Mouse (Mus musculus) lung, adult 2 months (tissue): ENCODE data around the gene Cdh12. TPM values are rescaled to one million over a fixed set of nuclear protein-coding genes. Genes with fewer than 3 reads are reported as not detected.
"Not testable (repeated sequence)": the region's sequence is repeated elsewhere in the genome, so short reads cannot be mapped to it uniquely, and the experiment has no call there.

Experiments used
- DNase-seq: peaks from one replicate; pipeline ENCODE4 v3.0.0; 2022
- H3K4me1 ChIP-seq: fragments of 200-500 bp; 2 replicates; pipeline ENCODE4 v1.6.1; 2011; ENCODE audit warnings: low read length; ENCODE audit not compliant: control insufficient read depth, insufficient read depth
- H3K4me3 ChIP-seq: fragments of 200-500 bp; replicated peaks from 2 replicates; pipeline ENCODE3; 2011; ENCODE audit warnings: low read depth, mild to moderate bottlenecking, control low read depth, low read length; ENCODE audit errors: extremely low read depth
- CTCF ChIP-seq: fragments of 200-500 bp; IDR thresholded peaks from 2 replicates; pipeline ENCODE4 v1.5.1; 2011; ENCODE audit warnings: mild to moderate bottlenecking, low read length, control low read depth; ENCODE audit not compliant: insufficient read depth
- POLR2A ChIP-seq: fragments of 200-500 bp; IDR thresholded peaks from 2 replicates; pipeline ENCODE4 v1.6.1; 2011; ENCODE audit warnings: low read depth, mild to moderate bottlenecking, control low read depth, low read length, borderline replicate concordance; ENCODE audit errors: extremely low read depth
- WGBS: fragments of 180-500 bp; shearing (Covaris S2); methylation state at CpG from one replicate; pipeline ENCODE4 v1.1.7; 2018; 5-methylcytosine and 5-hydroxymethylcytosine counted together
- polyA plus RNA-seq: library from polyadenylated mRNA; depleted of rRNA; stranded (reverse); fragments of >200 nt; gene quantifications from 2 replicates; pipeline ENCODE4 v1.2.3, GENCODE M21; 2012

The Cdh12 gene
- polyA plus RNA-seq, 1 experiment = not detected

- no peak for DNase-seq
- WGBS = 71% methylated on average over 5 of the region's 5 CpGs
- Histone ChIP-seq H3K4me3 (no peak overlapping the region), H3K4me1 (no peaks in the 10 kb centered on the region)
- TF ChIP-seq CTCF = no peak
These were observed 142.5 kb downstream of the Cdh12 start for GRCm38 (mm10) chr15:20591599-20591998.

DNA sequence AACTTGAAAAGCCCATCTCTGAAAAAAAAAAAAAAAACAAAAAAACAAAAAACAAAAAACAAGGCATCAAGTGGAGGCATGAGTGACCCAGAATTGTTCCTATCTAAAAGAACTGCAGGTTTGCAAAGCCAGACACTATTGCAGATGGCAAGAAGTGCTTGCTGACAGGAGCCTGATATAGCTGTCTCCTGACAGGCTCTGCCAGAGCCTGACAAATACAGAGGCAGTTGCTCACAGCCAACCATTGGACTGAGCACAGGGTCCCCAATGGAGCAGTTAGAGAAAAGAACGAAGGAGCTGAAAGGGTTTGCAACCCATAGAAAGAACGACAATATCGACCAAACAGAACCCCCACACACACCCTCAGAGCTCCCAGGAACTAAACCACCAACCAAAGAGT is 156.7 kb downstream of the Cdh12 start:
- WGBS = 68% methylated on average over 3 of the region's 3 CpGs
- not testable (repeated sequence) for H3K4me1 ChIP-seq, DNase-seq, H3K4me3 ChIP-seq

DNA sequence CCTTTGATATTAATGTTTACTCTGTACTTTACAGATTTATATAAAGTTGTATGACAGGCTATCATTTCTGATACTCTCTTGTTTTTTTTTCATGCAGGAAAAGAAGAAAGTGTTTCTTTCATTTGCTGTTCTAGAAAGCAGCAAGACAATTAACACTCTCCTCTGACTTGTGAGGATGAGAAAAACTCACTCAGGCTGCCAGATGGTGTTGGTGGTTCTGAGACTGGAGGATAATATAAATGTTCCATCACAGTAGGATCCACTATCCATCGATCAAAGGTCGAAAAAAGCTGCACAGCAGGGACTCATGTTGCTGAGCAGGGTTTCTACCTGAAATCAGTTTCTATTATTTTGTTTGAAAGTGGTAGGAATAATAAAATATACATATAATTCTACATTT is 185.5 kb downstream of the Cdh12 start:
- Histone ChIP-seq H3K4me1 (no peaks in the 10 kb centered on the region), H3K4me3 (no peak overlapping the region)
- 60% methylated on average over 2 of the region's 2 CpGs for WGBS
- DNase-seq = no peak
- TF ChIP-seq POLR2A (no peak), CTCF (no peak)

DNA sequence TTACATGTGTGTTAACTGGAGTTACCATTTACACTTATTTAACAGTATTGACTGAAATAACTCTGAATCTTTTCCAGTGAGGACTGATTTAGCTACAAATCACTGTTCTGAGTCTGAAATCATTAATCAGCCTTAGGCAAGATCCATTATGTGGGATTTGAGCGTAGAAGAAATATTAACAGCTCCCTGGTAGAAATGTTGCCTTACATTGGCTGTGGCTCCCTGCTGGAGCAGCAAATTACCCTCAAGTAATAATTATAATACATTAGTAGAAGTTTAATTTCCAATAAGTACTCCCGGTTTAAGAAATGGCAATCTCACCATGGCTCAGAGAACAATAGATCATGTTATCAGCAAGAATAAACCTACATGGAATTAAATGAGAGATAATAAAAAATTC is 190.1 kb downstream of the Cdh12 start:
- Histone ChIP-seq H3K4me3 (no peak overlapping the region), H3K4me1 (no peaks in the 10 kb centered on the region)
- DNase-seq = no peak
- 82% methylated on average over 2 of the region's 2 CpGs for WGBS
- TF ChIP-seq CTCF = no peak
- no peak for TF ChIP-seq POLR2A

DNA sequence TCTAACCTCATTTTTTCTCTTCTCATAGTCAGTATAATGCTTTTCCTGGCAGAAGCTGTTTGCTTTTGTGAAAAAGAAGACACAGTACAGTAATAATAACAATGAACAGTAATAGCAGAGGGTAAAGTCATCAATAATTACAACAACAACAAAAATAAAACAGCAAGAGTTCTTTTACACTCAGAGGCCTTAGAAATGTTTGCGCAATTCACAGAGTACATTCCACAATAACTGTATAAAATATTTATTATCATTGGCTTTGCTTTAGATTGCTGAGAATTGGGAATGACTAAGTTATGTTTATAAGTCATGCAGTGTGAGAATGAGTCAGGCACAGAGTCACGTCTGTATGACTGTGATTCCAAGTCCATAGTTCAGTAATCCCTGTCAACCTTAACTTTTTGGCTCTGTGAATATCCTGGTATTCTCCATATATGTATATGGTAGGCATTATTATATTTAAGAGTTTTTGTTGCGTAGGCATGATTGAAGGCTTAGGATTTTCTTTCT is 193.9 kb downstream of the Cdh12 start:
- no peak for TF ChIP-seq POLR2A
- TF ChIP-seq CTCF = no peak
- 72% methylated on average over 3 of the region's 3 CpGs for WGBS
- Histone ChIP-seq H3K4me3 (no peak overlapping the region), H3K4me1 (no peaks in the 10 kb centered on the region)
- DNase-seq = no peak

GRCm38 (mm10) chr15:20660221-20660620 is 211.2 kb downstream of the Cdh12 start:
- TF ChIP-seq CTCF = no peak
- no peak for TF ChIP-seq POLR2A
- DNase-seq = no peak
- WGBS = 52% methylated on average over 2 of the region's 2 CpGs
- H3K4me3 ChIP-seq = no peak overlapping the region
- H3K4me1 ChIP-seq = no peaks in the 10 kb centered on the region

GRCm38 (mm10) chr15:20666650-20667049 is 217.6 kb downstream of the Cdh12 start, which contains the start of gene Acot10:
Acot10 (minus strand) TSS chr15:20666750.
- Histone ChIP-seq H3K4me3 (no peak within 1 kb of the TSS), H3K4me1 (no peaks in the 10 kb centered on the region)
- TF ChIP-seq POLR2A (no peak), CTCF (no peak)
- no peak for DNase-seq
- WGBS = 87% methylated on average over 10 of the region's 10 CpGs

- no peak for DNase-seq
These were observed 218.3 kb downstream of the Cdh12 start for GRCm38 (mm10) chr15:20667350-20667749.

DNA sequence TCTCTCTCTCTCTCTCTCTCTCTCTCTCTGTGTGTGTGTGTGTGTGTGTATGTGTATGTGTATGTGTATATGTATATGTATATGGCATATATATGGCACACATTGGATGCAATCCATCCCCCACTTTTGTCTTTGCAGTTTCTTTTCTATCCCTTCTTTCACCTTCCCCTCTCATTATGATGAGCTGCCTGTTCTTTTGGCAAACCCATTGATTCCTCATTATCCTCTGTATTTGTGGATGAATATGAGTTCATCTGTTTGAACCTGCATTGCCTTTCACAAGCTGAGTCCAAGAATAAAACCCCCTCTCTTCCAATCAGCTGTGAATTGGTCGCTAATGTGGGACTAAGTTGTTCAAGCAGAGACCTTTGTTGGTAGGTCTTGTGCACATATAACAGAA is 218.9 kb downstream of the Cdh12 start:
- Histone ChIP-seq H3K4me1 (no peaks in the 10 kb centered on the region), H3K4me3 (no peak overlapping the region)
- no peak for DNase-seq
- TF ChIP-seq CTCF (no peak), POLR2A (no peak)
- WGBS = 64% methylated on average over 1 of the region's 1 CpGs

More at GRCm38 (mm10) chr15:20667350-20667749, 218.3 kb downstream of the Cdh12 start:
- H3K4me3 ChIP-seq = no peak overlapping the region
- TF ChIP-seq POLR2A (no peak), CTCF (no peak)
- H3K4me1 ChIP-seq = no peaks in the 10 kb centered on the region

GRCm38 (mm10) chr15:20669507-20669906 is 220.4 kb downstream of the Cdh12 start:
- DNase-seq, H3K4me1 ChIP-seq, H3K4me3 ChIP-seq: not testable (repeated sequence)
- WGBS = 40% methylated on average over 2 of the region's 2 CpGs

- no peaks in the 10 kb centered on the region for H3K4me1 ChIP-seq
- H3K4me3 ChIP-seq = no peak overlapping the region
- no peak for DNase-seq
- TF ChIP-seq POLR2A = no peak
- TF ChIP-seq CTCF = no peak
- 74% methylated on average over 2 of the region's 2 CpGs for WGBS
These were observed 233.7 kb downstream of the Cdh12 start for GRCm38 (mm10) chr15:20682719-20683118.
